Mouse (Mus musculus): ENCODE measurements around the gene Gm10037.

Gm10037 gene

GRCm38 (mm10) chr13:67876699-67877254 lies 45.9 kb downstream of the Gm10037 start:
- no peak for DNase-seq (ENCODE audit: low read depth, low spot score)

- no peak for DNase-seq (ENCODE audit: low read depth, low spot score)
These were observed 53.1 kb downstream of the Gm10037 start for GRCm38 (mm10) chr13:67883966-67884365.
